Mouse (Mus musculus): ENCODE results near the gene Vps37b. TPM values are rescaled to one million over a fixed set of nuclear protein-coding genes. Genes with fewer than 3 reads are reported as not detected.

Vps37b gene
- polyA plus RNA-seq, 1 experiment from 2014 or later, result 27.1 TPM

DNA sequence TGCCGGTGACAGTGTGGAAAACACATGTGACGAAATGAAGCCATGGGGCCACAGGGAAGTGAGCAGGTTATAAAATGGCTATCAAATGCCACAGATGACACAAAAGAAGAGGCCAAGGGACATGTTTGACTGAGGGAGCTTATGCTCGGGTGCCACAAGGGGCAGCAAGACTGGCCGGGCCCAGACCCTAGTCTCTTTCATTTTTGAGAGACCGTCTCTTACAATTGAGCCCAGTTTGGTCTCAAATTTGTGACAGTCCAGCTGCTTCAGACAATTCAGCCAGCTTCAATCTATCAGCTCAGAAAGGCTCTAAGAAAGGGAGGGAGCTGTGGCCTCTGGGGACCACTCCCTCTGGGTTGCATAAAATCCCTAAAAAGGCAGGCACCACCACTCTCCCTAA lies 5.5 kb downstream of the Vps37b start:
- 88% methylated on average over 5 of the region's 5 CpGs for WGBS
- Histone ChIP-seq H3K27ac (ENCODE audit: low read length) (0 out of 2 replicates have a peak overlapping the region, but pooled peaks have one; percentile 10), H3K9ac (ENCODE audit: low read depth, low read length) (no peak overlapping the region), H3K36me3 (ENCODE audit: control insufficient read depth, insufficient read depth, low read length) (no peaks in the 10 kb centered on the region), H3K4me3 (ENCODE audit: low read length) (no peak overlapping the region), H3K9me3 (ENCODE audit: control insufficient read depth, low read length) (no peaks in the 10 kb centered on the region), H3K4me2 (ENCODE audit: low read depth, low read length) (no peak overlapping the region), H3K27me3 (replicated peaks; ENCODE audit: control insufficient read depth, insufficient read depth, low read length) (no peaks in the 10 kb centered on the region), H3K4me1 (ENCODE audit: control insufficient read depth, insufficient read depth, low read length) (peaks cover 44% of the 10 kb centered on the region)
- ATAC-seq, result no peak

DNA sequence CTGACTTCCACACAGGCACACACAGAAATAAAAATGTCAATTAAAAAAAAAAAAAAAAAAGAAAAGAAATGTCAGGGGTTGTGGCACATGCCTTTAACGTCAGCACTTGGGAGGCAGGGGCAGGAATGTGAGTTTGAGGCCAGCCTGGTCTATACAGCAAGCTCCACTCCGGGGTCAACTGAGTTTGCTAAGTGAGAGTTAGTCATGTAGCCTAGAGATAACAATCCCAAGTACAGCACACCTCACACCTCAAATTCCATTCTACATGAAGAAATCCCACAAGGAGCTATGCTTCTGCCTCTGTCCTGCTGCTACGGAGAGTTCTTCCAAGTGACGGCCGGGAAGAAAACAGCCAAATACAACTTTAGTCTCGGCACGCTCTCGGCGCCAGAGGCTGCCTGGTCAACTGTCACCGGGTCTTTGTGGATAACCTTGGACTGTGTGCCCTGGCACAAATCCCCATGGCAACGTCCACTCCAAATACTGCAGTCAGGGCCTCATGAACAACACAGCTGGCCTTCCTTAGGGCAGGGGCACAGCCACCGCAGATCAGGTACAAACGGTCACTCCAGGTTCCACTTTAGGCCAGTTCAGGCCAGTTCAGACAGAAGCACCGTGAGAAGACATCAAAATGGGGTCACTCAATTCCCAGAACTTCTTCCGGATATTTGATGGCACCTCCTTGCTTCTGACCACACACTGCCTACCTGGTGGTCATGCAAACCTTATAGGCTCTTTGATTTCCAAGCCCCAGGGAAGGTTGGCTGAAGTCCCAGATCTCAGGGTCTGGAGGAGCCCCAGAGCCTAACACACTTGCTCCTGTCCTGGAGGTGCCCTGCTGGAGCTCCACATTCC lies 6.3 kb downstream of the Vps37b start:
- no peak overlapping the region for H3K4me2 ChIP-seq (ENCODE audit: low read depth, low read length)
- H3K27ac ChIP-seq (ENCODE audit: low read length), result 0 out of 2 replicates have a peak overlapping the region, but pooled peaks have one; percentile 10
- no peaks in the 10 kb centered on the region for H3K9me3 ChIP-seq (ENCODE audit: control insufficient read depth, low read length)
- no peak overlapping the region for H3K9ac ChIP-seq (ENCODE audit: low read depth, low read length)
- no peak for ATAC-seq
- no peak overlapping the region for H3K4me3 ChIP-seq (ENCODE audit: low read length)
- whole genome bisulfite sequencing, result 85% methylated on average over 15 of the region's 15 CpGs
- H3K36me3 ChIP-seq (ENCODE audit: control insufficient read depth, insufficient read depth, low read length), result no peaks in the 10 kb centered on the region
- H3K27me3 ChIP-seq (replicated peaks; ENCODE audit: control insufficient read depth, insufficient read depth, low read length), result no peaks in the 10 kb centered on the region
- H3K4me1 ChIP-seq (ENCODE audit: control insufficient read depth, insufficient read depth, low read length), result peaks cover 41% of the 10 kb centered on the region

DNA sequence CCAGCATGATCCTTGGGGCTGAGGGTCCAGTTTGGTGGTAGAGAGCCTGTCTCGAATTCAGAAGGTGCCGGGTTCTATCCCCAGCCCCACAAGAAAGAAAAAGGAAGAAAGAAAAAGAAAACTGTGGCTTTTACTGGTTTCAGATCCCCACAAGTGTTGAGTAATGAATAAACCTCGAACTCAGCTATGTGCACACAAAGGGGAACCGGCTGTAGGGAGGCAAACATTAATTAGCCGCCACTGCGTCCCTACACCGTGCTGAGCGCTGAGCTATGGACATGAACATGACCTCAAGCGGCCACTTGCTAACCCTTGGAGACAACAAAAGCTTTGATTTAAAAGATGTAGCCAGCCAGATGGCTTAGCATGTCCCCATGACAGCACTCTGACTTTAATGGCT lies 6.9 kb downstream of the Vps37b start:
- no peak overlapping the region for H3K27ac ChIP-seq (ENCODE audit: low read length)

DNA sequence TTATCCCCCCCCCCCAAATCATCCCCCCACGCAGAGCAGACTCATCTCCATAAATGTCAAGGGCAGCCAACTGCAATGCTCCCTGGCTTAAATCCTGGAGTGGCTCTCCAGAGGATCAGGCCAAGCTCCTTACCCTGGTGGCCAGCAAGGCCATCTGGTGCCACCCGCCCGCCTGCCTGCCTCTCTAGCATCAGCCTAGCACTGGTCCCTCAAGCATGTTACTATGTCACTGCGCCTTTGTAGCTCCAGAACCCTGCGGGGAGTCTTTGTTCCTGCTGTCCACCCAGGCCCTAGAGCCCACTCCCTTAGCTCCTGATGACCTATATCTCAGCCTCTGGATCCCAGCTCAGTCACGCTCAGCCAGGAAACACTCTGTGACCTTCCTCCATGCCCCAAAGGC lies 7.4 kb downstream of the Vps37b start:
- no peak overlapping the region for H3K27ac ChIP-seq (ENCODE audit: low read length)
- no peaks in the 10 kb centered on the region for H3K36me3 ChIP-seq (ENCODE audit: control insufficient read depth, insufficient read depth, low read length)
- ATAC-seq, result no peak
- no peak overlapping the region for H3K9ac ChIP-seq (ENCODE audit: low read depth, low read length)
- H3K4me1 ChIP-seq (ENCODE audit: control insufficient read depth, insufficient read depth, low read length), result peaks cover 37% of the 10 kb centered on the region
- no peaks in the 10 kb centered on the region for H3K27me3 ChIP-seq (replicated peaks; ENCODE audit: control insufficient read depth, insufficient read depth, low read length)
- no peak overlapping the region for H3K4me2 ChIP-seq (ENCODE audit: low read depth, low read length)
- no peak overlapping the region for H3K4me3 ChIP-seq (ENCODE audit: low read length)
- 80% methylated on average over 6 of the region's 6 CpGs for WGBS
- no peaks in the 10 kb centered on the region for H3K9me3 ChIP-seq (ENCODE audit: control insufficient read depth, low read length)

More for the DNA sequence above, 6.9 kb downstream of the Vps37b start:
- peaks cover 35% of the 10 kb centered on the region for H3K4me1 ChIP-seq (ENCODE audit: control insufficient read depth, insufficient read depth, low read length)
- no peak for ATAC-seq
- no peaks in the 10 kb centered on the region for H3K27me3 ChIP-seq (replicated peaks; ENCODE audit: control insufficient read depth, insufficient read depth, low read length)
- H3K36me3 ChIP-seq (ENCODE audit: control insufficient read depth, insufficient read depth, low read length), result no peaks in the 10 kb centered on the region
- no peak overlapping the region for H3K4me2 ChIP-seq (ENCODE audit: low read depth, low read length)
- 73% methylated on average over 9 of the region's 9 CpGs for WGBS
- no peak overlapping the region for H3K9ac ChIP-seq (ENCODE audit: low read depth, low read length)
- H3K4me3 ChIP-seq (ENCODE audit: low read length), result no peak overlapping the region
- no peaks in the 10 kb centered on the region for H3K9me3 ChIP-seq (ENCODE audit: control insufficient read depth, low read length)

DNA sequence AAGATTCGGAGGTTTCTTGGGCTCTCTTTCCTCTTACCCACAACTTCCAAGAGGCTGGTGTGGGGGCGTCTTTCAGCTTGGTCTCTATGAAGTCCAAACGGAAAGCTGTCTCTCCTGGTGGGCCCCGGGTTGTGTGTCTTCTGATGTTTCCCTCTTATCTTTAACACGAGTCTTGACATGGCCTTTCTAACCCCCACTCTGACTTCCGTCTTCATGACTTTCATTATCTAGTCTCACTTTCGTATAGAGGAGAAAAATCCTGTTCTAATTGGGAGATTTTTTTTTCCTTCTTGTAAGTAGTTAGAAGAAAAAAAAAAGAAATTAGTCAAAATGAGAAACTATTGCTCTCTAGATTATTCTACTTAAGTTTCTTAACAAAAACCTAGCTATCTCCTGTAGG lies 9.7 kb downstream of the Vps37b start:
- no peak overlapping the region for H3K4me2 ChIP-seq (ENCODE audit: low read depth, low read length)
- no peaks in the 10 kb centered on the region for H3K36me3 ChIP-seq (ENCODE audit: control insufficient read depth, insufficient read depth, low read length)
- peaks cover 31% of the 10 kb centered on the region for H3K4me1 ChIP-seq (ENCODE audit: control insufficient read depth, insufficient read depth, low read length)
- H3K9ac ChIP-seq (ENCODE audit: low read depth, low read length), result no peak overlapping the region
- WGBS, result 75% methylated on average over 7 of the region's 7 CpGs
- no peak overlapping the region for H3K4me3 ChIP-seq (ENCODE audit: low read length)
- no peaks in the 10 kb centered on the region for H3K9me3 ChIP-seq (ENCODE audit: control insufficient read depth, low read length)
- no peak overlapping the region for H3K27ac ChIP-seq (ENCODE audit: low read length)
- H3K27me3 ChIP-seq (replicated peaks; ENCODE audit: control insufficient read depth, insufficient read depth, low read length), result no peaks in the 10 kb centered on the region
- ATAC-seq, result no peak

DNA sequence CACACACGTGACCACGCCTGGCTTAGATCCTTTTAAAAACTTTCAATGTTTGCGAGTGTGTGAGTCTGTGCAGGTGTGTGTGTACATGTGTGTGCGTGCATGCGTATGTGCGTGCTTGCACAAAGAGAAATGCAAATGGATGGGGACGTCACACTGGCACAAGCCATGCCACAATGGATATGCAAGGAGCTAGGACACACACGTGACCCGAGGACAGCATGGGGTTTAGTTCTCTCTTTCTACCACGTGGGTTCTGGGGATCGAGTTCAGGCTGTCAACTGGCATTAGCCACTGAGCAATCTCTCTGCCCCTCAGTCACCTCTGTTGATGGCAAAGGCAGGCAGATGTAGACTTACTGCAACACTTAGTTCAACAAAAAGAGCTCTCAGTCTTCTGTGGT lies 10.4 kb downstream of the Vps37b start:
- no peaks in the 10 kb centered on the region for H3K27me3 ChIP-seq (replicated peaks; ENCODE audit: control insufficient read depth, insufficient read depth, low read length)
- H3K36me3 ChIP-seq (ENCODE audit: control insufficient read depth, insufficient read depth, low read length), result no peaks in the 10 kb centered on the region
- no peak overlapping the region for H3K4me3 ChIP-seq (ENCODE audit: low read length)
- 89% methylated on average over 11 of the region's 11 CpGs for WGBS
- no peaks in the 10 kb centered on the region for H3K9me3 ChIP-seq (ENCODE audit: control insufficient read depth, low read length)
- H3K27ac ChIP-seq (ENCODE audit: low read length), result no peak overlapping the region
- no peak overlapping the region for H3K9ac ChIP-seq (ENCODE audit: low read depth, low read length)
- peaks cover 32% of the 10 kb centered on the region for H3K4me1 ChIP-seq (ENCODE audit: control insufficient read depth, insufficient read depth, low read length)
- no peak for ATAC-seq
- no peak overlapping the region for H3K4me2 ChIP-seq (ENCODE audit: low read depth, low read length)

DNA sequence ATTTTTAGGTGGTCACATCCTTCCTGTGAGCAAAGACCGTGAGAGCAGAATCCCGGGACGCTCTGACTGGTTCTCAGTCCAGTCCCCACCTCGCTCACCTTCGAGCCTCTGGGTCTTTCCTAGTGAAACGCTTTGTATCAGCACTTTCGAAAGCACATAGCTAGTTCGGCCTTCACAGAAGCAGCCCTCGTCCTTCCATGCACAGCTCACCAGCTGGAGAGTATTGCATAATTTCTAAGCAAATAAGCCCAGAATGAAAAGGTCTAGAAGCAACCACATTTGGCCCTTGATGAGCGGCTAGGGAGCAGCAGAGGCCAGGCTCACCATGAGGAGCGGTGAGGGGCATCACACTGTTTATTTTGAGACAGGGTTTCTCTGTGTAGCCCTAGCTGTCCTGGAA lies 10.9 kb downstream of the Vps37b start:
- peaks cover 30% of the 10 kb centered on the region for H3K4me1 ChIP-seq (ENCODE audit: control insufficient read depth, insufficient read depth, low read length)

DNA sequence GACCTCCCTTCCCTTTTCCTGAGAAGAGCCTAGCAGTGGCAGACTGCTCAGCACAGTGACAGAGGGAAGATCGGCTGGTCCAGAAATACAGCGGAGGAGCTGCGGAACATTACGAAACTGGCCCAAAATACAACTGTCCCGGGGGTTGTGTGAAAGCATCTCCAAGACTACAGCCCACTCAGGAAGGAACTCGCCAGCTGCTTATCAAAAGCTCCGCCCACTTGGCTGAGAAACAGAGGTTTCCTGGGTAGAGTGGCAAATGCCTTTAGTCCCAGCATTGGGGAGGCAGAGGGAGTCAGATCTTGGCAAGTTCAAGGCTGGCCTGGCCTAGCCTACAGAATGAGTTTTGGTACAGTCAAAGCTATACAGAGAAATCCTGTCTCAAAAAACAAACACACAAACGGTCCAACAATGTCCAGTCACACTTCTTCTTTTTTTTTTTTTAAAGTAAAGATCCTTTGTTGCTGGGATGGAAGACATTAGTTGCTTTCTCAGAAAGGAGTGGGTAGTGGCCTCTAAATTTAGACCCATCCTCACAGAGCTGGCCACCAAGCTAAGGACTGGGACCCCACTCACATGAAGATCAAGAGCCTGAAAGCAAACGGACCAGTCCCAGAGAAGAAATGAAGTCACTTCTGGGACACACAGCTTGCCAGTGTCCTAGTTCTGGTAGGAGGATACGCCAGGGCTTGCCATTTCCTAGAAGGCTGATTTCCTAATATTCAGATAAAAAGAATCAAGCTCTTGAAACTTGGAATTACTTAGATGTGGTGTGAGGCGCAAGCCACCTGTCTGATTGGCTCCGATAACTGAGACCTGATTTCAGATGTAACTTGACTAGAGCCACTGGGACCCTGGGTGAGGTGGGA lies 12.5 kb downstream of the Vps37b start:
- 59% methylated on average over 12 of the region's 12 CpGs for WGBS
- no peak overlapping the region for H3K9ac ChIP-seq (ENCODE audit: low read depth, low read length)
- no peaks in the 10 kb centered on the region for H3K36me3 ChIP-seq (ENCODE audit: control insufficient read depth, insufficient read depth, low read length)
- no peak overlapping the region for H3K27ac ChIP-seq (ENCODE audit: low read length)
- no peak overlapping the region for H3K4me3 ChIP-seq (ENCODE audit: low read length)
- H3K27me3 ChIP-seq (replicated peaks; ENCODE audit: control insufficient read depth, insufficient read depth, low read length), result no peaks in the 10 kb centered on the region
- ATAC-seq, result no peak
- H3K4me1 ChIP-seq (ENCODE audit: control insufficient read depth, insufficient read depth, low read length), result peaks cover 30% of the 10 kb centered on the region
- H3K4me2 ChIP-seq (ENCODE audit: low read depth, low read length), result no peak overlapping the region
- H3K9me3 ChIP-seq (ENCODE audit: control insufficient read depth, low read length), result no peaks in the 10 kb centered on the region

More for the DNA sequence above, 10.9 kb downstream of the Vps37b start:
- no peak overlapping the region for H3K4me2 ChIP-seq (ENCODE audit: low read depth, low read length)
- no peaks in the 10 kb centered on the region for H3K36me3 ChIP-seq (ENCODE audit: control insufficient read depth, insufficient read depth, low read length)
- whole genome bisulfite sequencing, result 86% methylated on average over 11 of the region's 11 CpGs
- no peak overlapping the region for H3K9ac ChIP-seq (ENCODE audit: low read depth, low read length)
- ATAC-seq, result no peak
- H3K9me3 ChIP-seq (ENCODE audit: control insufficient read depth, low read length), result no peaks in the 10 kb centered on the region
- no peaks in the 10 kb centered on the region for H3K27me3 ChIP-seq (replicated peaks; ENCODE audit: control insufficient read depth, insufficient read depth, low read length)
- no peak overlapping the region for H3K4me3 ChIP-seq (ENCODE audit: low read length)
- no peak overlapping the region for H3K27ac ChIP-seq (ENCODE audit: low read length)

DNA sequence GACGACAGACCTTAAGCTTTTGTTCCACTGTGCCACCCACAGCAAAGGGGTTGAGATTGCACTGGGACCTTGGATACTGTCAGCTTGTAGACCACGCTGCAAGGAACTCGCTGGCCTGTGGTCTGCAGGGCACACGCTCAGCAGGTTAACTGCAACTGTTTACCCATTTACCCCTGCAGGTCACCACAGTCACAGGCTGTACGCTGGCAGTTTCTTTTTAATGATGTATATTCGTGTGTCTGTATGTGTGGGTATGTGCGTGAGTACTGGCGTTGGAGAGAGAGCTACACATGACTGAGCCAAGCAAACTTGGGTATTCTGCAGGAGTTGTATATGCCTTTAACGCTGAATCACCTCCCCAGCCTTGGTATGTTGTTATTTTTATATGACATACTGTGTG lies 13.4 kb downstream of the Vps37b start:
- 83% methylated on average over 9 of the region's 9 CpGs for WGBS
- Histone ChIP-seq H3K4me1 (ENCODE audit: control insufficient read depth, insufficient read depth, low read length) (peaks cover 36% of the 10 kb centered on the region), H3K27ac (ENCODE audit: low read length) (no peak overlapping the region), H3K4me3 (ENCODE audit: low read length) (no peak overlapping the region), H3K36me3 (ENCODE audit: control insufficient read depth, insufficient read depth, low read length) (no peaks in the 10 kb centered on the region), H3K27me3 (replicated peaks; ENCODE audit: control insufficient read depth, insufficient read depth, low read length) (no peaks in the 10 kb centered on the region), H3K9ac (ENCODE audit: low read depth, low read length) (no peak overlapping the region), H3K9me3 (ENCODE audit: control insufficient read depth, low read length) (no peaks in the 10 kb centered on the region), H3K4me2 (ENCODE audit: low read depth, low read length) (no peak overlapping the region)
- no peak for ATAC-seq
